ENCODE assay signal across 8 mouse cellular contexts in the genomic region with DNA sequence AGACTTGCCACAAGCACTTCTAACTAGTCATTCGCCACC. TPM values are rescaled to one million over a fixed set of nuclear protein-coding genes. Genes with fewer than 3 reads are reported as not detected.
DNase-seq lines count a peak whose midpoint lies in the region; ATAC-seq and TF ChIP-seq lines count a peak whose summit lies in the region.

A gene (minus strand): TSS at position 30 of the 39 bp plus-strand sequence.

- H3K36me3 ChIP-seq in heart, embryonic 11.5 days (ENCODE audit: control insufficient read depth, insufficient read depth, low read length): no peaks in the 10 kb centered on the region
- H3K36me3 ChIP-seq in ES-E14 (ENCODE audit: control insufficient read depth, insufficient read depth, low read length, poor library complexity, severe bottlenecking): no peaks in the 10 kb centered on the region
- H3K36me3 ChIP-seq in limb, embryonic 13.5 days: no peaks in the 10 kb centered on the region

- no peaks in the 10 kb centered on the region for H3K4me1 ChIP-seq in heart, embryonic 11.5 days (ENCODE audit: control insufficient read depth, insufficient read depth, low read length)
- no peaks in the 10 kb centered on the region; a peak in 1 of 4 replicates for H3K4me1 ChIP-seq in ES-E14 (ENCODE audit: control insufficient read depth in 2 of 2, insufficient read depth in 2 of 2, low read length in 2 of 2, poor library complexity in 1 of 2)
- no peaks in the 10 kb centered on the region for H3K4me1 ChIP-seq in limb, embryonic 13.5 days

- DNase-seq in heart, adult 8-10 months (ENCODE audit: low spot score): no peak
- no peak for DNase-seq in ES-E14 (ENCODE audit: low read depth, low spot score)
- DNase-seq in gastrocnemius, postnatal 14 days: no peak
- DNase-seq in heart, adult 11 months: no peak

- H3K27me3 ChIP-seq in heart, embryonic 11.5 days (ENCODE audit: control insufficient read depth, insufficient read depth, low read length): peaks cover 12% of the 10 kb centered on the region
- peaks cover 8% of the 10 kb centered on the region for H3K27me3 ChIP-seq in limb, embryonic 13.5 days

- no peak within 1 kb of the TSS for H3K9ac ChIP-seq in heart, embryonic 11.5 days (ENCODE audit: low read depth, low read length)
- no peak within 1 kb of the TSS for H3K9ac ChIP-seq in ES-E14 (ENCODE audit: insufficient read depth, low read depth, low read length, poor library complexity, severe bottlenecking)
- no peak within 1 kb of the TSS for H3K9ac ChIP-seq in limb, embryonic 13.5 days

- no peak for ATAC-seq in heart, embryonic 11.5 days (replicated peaks; ENCODE audit: insufficient number of reproducible peaks, low FRiP score, low TSS enrichment)
- no peak for ATAC-seq in hematopoietic stem cell, adult 5-6 weeks (replicated peaks in 1 of 2; ENCODE audit: insufficient read depth in 1 of 2, low FRiP score in 2 of 2, low TSS enrichment in 1 of 2, low read depth in 1 of 2, poor library complexity in 2 of 2, severe bottlenecking in 2 of 2)
- ATAC-seq in limb, embryonic 13.5 days (ENCODE audit: low FRiP score, low read depth): no peak
- no peak for ATAC-seq in erythroblast, adult 5-6 weeks (replicated peaks; ENCODE audit: low FRiP score, poor library complexity, severe bottlenecking)

- peak within 1 kb of the TSS; percentile 56 for H3K4me2 ChIP-seq in heart, embryonic 11.5 days
- peak within 1 kb of the TSS; percentile 57 for H3K4me2 ChIP-seq in limb, embryonic 13.5 days (replicated peaks)

- H3K27ac ChIP-seq in heart, embryonic 11.5 days (ENCODE audit: low read depth, low read length): no peak within 1 kb of the TSS
- H3K27ac ChIP-seq in ES-E14 (ENCODE audit: insufficient read depth, low read depth, low read length, poor library complexity, severe bottlenecking): no peak within 1 kb of the TSS
- no peak within 1 kb of the TSS for H3K27ac ChIP-seq in limb, embryonic 13.5 days

- peaks cover 6% of the 10 kb centered on the region for H3K9me3 ChIP-seq in heart, embryonic 11.5 days (replicated peaks; ENCODE audit: control insufficient read depth, low read length)
- H3K9me3 ChIP-seq in ES-E14 (ENCODE audit: control insufficient read depth, insufficient read depth, low read depth, low read length): no peaks in the 10 kb centered on the region
- H3K9me3 ChIP-seq in limb, embryonic 13.5 days: peaks cover 7% of the 10 kb centered on the region

- intact Hi-C loops in gastrocnemius, postnatal 14 days (cut with DNase I; ENCODE audit: low total_unique reads): no loop called here

- H3K4me3 ChIP-seq in heart, embryonic 11.5 days (ENCODE audit: low read depth, low read length): peak within 1 kb of the TSS; percentile 19; the same call in 1 of the 2 replicates
- peak within 1 kb of the TSS; percentile 61 to 64; a peak in 3 of 4 replicates for H3K4me3 ChIP-seq in ES-E14 (ENCODE audit: insufficient read depth in 1 of 2, low read depth in 1 of 2, low read length in 2 of 2, poor library complexity in 1 of 2, severe bottlenecking in 1 of 2)
- H3K4me3 ChIP-seq in limb, embryonic 13.5 days: peak within 1 kb of the TSS; percentile 27

- WGBS in heart, embryonic 11.5 days (ENCODE audit: insufficient replicate concordance): 0% methylated on average over 1 of the region's 1 CpGs
- no CpG with 5 or more reads among the region's 1 CpGs for WGBS in limb, embryonic 13.5 days

- in situ Hi-C loops in ES-E14 (cut with MboI; ENCODE audit: low sequenced_read_pairs in 2 of 2, unreplicated experiment in 2 of 2): no loop called here

TF ChIP-seq in ES-E14, 5 proteins besides CTCF, POLR2A, EP300 and RAD21:
- TF ChIP-seq ZNF384 (IDR thresholded peaks at IDR 0.05; ENCODE audit: low read depth, low read length) (no peak), MAFK (IDR thresholded peaks at IDR 0.05; ENCODE audit: insufficient read depth, low read depth, low read length) (no peak), ZC3H11A (IDR thresholded peaks at IDR 0.05; ENCODE audit: borderline replicate concordance, low read depth, low read length) (no peak)

RNA-seq across cellular contexts. Expression of the gene that starts here (rescaled TPM):
- polyA plus RNA-seq in heart, embryonic 11.5 days (2014; fragmentation: Nextera tagmentation; extraction: Ambion mirVana): 1.5 and 2.1 TPM in 2 replicates
- 1 to 10 TPM; 1.3 to 3.6 (median 2.6) TPM for total RNA-seq in heart, adult 8-10 months (2022)
- total RNA-seq in ES-E14 (2012; rRNA removed): 2.9 and 5.3 TPM in 2 replicates
- 51.8 and 68.2 TPM in 2 replicates for total RNA-seq in hematopoietic stem cell, adult 5-6 weeks (2017)
- polyA plus RNA-seq in limb, embryonic 13.5 days (2015; fragmentation: Nextera tagmentation; extraction: Ambion mirVana): 12.2 and 15.0 TPM in 2 replicates
- total RNA-seq in gastrocnemius, postnatal 14 days (2021): 1 to 10 TPM in 1 of 2 experiments, under 1 TPM in 1; 0.40 to 1.6 TPM
- total RNA-seq in erythroblast, adult 5-6 weeks (2015; ENCODE audit: low replicate concordance): 1.7 TPM in 1 of 2 replicates, not detected in the other
- 0.09 and 0.42 TPM in 2 replicates for total RNA-seq in erythroblast, adult 5-6 weeks (2017; ENCODE audit: low replicate concordance)
